Mouse (Mus musculus): ENCODE measurements around the gene Dmbt1.
"Not testable (repeated sequence)": the region's sequence is repeated elsewhere in the genome, so short reads cannot be mapped to it uniquely, and the experiment has no call there.

- not testable (repeated sequence) for TF ChIP-seq POLR2A (IDR thresholded peaks at IDR 0.05; ENCODE audit: borderline replicate concordance, extremely low read depth, insufficient read depth, insufficient read length, poor library complexity, severe bottlenecking); CTCF (IDR thresholded peaks at IDR 0.05; ENCODE audit: borderline replicate concordance, extremely low read depth, insufficient read depth, insufficient read length)
These were observed 28.0 kb downstream of the Dmbt1 start for GRCm38 (mm10) chr7:131059808-131060207.

Measured in brain, embryonic 14.5 days (tissue).